8 mouse cellular contexts compared by ENCODE assay signal in the genomic region with DNA sequence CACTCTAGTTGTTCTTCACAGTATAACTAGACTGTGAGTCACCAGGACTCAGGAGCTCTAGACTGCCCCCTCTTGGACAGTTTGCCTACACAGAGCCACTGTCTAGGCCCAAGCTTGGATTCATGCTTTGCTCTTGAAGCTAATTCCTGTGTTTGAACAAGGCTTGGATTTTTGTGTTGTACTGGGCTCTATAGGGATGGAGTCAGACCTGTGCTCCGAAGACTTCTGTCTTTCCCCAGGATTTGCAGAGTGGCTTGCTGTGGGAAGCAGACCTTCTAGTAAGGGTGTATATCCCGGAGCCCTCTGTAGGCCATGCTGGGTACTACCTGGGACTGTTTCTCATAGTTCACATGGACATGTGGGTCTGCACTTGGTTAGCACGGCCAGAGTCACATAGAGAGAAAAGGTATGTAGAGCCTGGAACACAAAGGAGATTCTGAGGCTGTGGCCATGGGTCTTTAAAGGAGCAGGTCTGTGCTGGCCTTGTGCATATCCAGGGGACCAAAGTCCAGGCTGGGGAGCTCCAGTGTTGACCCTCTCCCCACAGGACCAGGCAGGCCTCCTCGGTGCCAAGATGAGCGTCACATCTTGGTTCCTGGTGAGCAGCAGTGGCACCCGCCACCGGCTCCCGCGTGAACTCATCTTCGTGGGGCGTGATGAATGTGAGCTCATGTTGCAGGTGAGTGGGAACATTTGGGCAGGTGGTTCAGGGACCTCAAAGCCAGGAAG. TPM values are rescaled to one million over a fixed set of nuclear protein-coding genes. Genes with fewer than 3 reads are reported as not detected.
DNase-seq lines count a peak whose midpoint lies in the region; ATAC-seq lines count a peak whose summit lies in the region.

No protein-coding gene starts in this region.

- no peak overlapping the region for H3K27ac ChIP-seq in heart, embryonic 10.5 days
- H3K27ac ChIP-seq in midbrain, embryonic 10.5 days (replicated peaks): no peak overlapping the region

- DNase-seq in heart, adult 18-20 months: peak; percentile 63 to 81
- no peak for DNase-seq in heart, embryonic 10.5 days (ENCODE audit: low spot score)
- DNase-seq in adrenal gland, adult 8-10 months: peak; percentile 50
- DNase-seq in embryo, embryonic 11.5 days (ENCODE audit: low read depth, low spot score): peak; percentile 56
- DNase-seq in left cerebral cortex, adult 11 months (ENCODE audit: low spot score): peak; percentile 72
- peak; percentile 70 for DNase-seq in midbrain, embryonic 10.5 days (ENCODE audit: low spot score)
- DNase-seq in spleen, adult 18-20 months: peak; percentile 45 to 78

- H3K36me3 ChIP-seq in heart, embryonic 10.5 days: no peaks in the 10 kb centered on the region
- no peaks in the 10 kb centered on the region for H3K36me3 ChIP-seq in midbrain, embryonic 10.5 days

- no peaks in the 10 kb centered on the region for H3K9me3 ChIP-seq in heart, embryonic 10.5 days
- H3K9me3 ChIP-seq in midbrain, embryonic 10.5 days (replicated peaks): no peaks in the 10 kb centered on the region

- 71% methylated on average over 11 of the region's 11 CpGs for WGBS in heart, embryonic 10.5 days
- WGBS in midbrain, embryonic 10.5 days: 79% methylated on average over 11 of the region's 11 CpGs

- H3K27me3 ChIP-seq in heart, embryonic 10.5 days (ENCODE audit: insufficient read depth, poor library complexity, severe bottlenecking): peaks cover 70% of the 10 kb centered on the region
- peaks cover 54% of the 10 kb centered on the region for H3K27me3 ChIP-seq in midbrain, embryonic 10.5 days (ENCODE audit: low read depth, poor library complexity, severe bottlenecking)

- H3K4me1 ChIP-seq in heart, embryonic 10.5 days: peaks cover 27% of the 10 kb centered on the region
- peaks cover 27% of the 10 kb centered on the region for H3K4me1 ChIP-seq in midbrain, embryonic 10.5 days

- no peak overlapping the region for H3K4me3 ChIP-seq in heart, embryonic 10.5 days
- H3K4me3 ChIP-seq in midbrain, embryonic 10.5 days: no peak overlapping the region

- ATAC-seq in hematopoietic stem cell, adult 5-6 weeks (replicated peaks in 1 of 2; ENCODE audit: insufficient read depth in 1 of 2, low FRiP score in 2 of 2, low TSS enrichment in 1 of 2, low read depth in 1 of 2, poor library complexity in 2 of 2, severe bottlenecking in 2 of 2): peak; percentile 66 to 74

RNA-seq across cellular contexts. Expression of gene Cep170b, which starts 4.0 kb away (rescaled TPM):
- 10 to 100 TPM; 10.1 to 11.1 TPM for total RNA-seq in heart, adult 18-20 months (2021)
- 3.9 and 6.6 TPM in 2 replicates for polyA plus RNA-seq in heart, embryonic 10.5 days (2016; fragmentation: Nextera tagmentation; extraction: Ambion mirVana)
- total RNA-seq in adrenal gland, adult 8-10 months (2022): 10 to 100 TPM; 43.6 to 74.0 (median 59.1) TPM
- 7.3 and 7.4 TPM in 2 replicates for total RNA-seq in hematopoietic stem cell, adult 5-6 weeks (2017)
- polyA plus RNA-seq in midbrain, embryonic 10.5 days (2016; fragmentation: Nextera tagmentation; extraction: Ambion mirVana): 3.3 and 4.3 TPM in 2 replicates

RNA-seq across cellular contexts. Expression of gene Pld4, which starts 36.2 kb away (rescaled TPM):
- total RNA-seq in heart, adult 18-20 months (2021): 1 to 10 TPM; 6.0 to 7.8 TPM
- 0.57 and 2.9 TPM in 2 replicates for polyA plus RNA-seq in heart, embryonic 10.5 days (2016; fragmentation: Nextera tagmentation; extraction: Ambion mirVana)
- total RNA-seq in adrenal gland, adult 8-10 months (2022): 10 to 100 TPM in 3 of 4 experiments, 1 to 10 TPM in 1; 9.1 to 21.7 (median 15.5) TPM
- 3.1 and 13.6 TPM in 2 replicates for total RNA-seq in hematopoietic stem cell, adult 5-6 weeks (2017)
- polyA plus RNA-seq in midbrain, embryonic 10.5 days (2016; fragmentation: Nextera tagmentation; extraction: Ambion mirVana): 3.7 and 5.7 TPM in 2 replicates

RNA-seq across cellular contexts. Expression of gene Zbtb42, which starts 45.6 kb away (rescaled TPM):
- 1 to 10 TPM; 3.6 to 4.9 TPM for total RNA-seq in heart, adult 18-20 months (2021)
- polyA plus RNA-seq in heart, embryonic 10.5 days (2016; fragmentation: Nextera tagmentation; extraction: Ambion mirVana): 3.9 and 4.3 TPM in 2 replicates
- 10 to 100 TPM in 3 of 4 experiments, 1 to 10 TPM in 1; 8.7 to 20.1 (median 15.9) TPM for total RNA-seq in adrenal gland, adult 8-10 months (2022)
- total RNA-seq in hematopoietic stem cell, adult 5-6 weeks (2017): 2.5 and 2.9 TPM in 2 replicates
- polyA plus RNA-seq in midbrain, embryonic 10.5 days (2016; fragmentation: Nextera tagmentation; extraction: Ambion mirVana): 8.2 and 9.2 TPM in 2 replicates

RNA-seq across cellular contexts. Expression of gene Akt1, which starts 49.6 kb away (rescaled TPM):
- total RNA-seq in heart, adult 18-20 months (2021): 100 to 1,000 TPM; 182 to 193 TPM
- polyA plus RNA-seq in heart, embryonic 10.5 days (2016; fragmentation: Nextera tagmentation; extraction: Ambion mirVana): 57.1 and 82.0 TPM in 2 replicates
- total RNA-seq in adrenal gland, adult 8-10 months (2022): 100 to 1,000 TPM; 275 to 460 (median 313) TPM
- 84.1 and 92.3 TPM in 2 replicates for total RNA-seq in hematopoietic stem cell, adult 5-6 weeks (2017)
- 44.5 and 46.2 TPM in 2 replicates for polyA plus RNA-seq in midbrain, embryonic 10.5 days (2016; fragmentation: Nextera tagmentation; extraction: Ambion mirVana)
